Mouse (Mus musculus): ENCODE data around the gene Pard3. TPM values are rescaled to one million over a fixed set of nuclear protein-coding genes. Genes with fewer than 3 reads are reported as not detected.

Gene Pard3
- polyA plus RNA-seq, 1 experiment: 10.4 TPM

DNA sequence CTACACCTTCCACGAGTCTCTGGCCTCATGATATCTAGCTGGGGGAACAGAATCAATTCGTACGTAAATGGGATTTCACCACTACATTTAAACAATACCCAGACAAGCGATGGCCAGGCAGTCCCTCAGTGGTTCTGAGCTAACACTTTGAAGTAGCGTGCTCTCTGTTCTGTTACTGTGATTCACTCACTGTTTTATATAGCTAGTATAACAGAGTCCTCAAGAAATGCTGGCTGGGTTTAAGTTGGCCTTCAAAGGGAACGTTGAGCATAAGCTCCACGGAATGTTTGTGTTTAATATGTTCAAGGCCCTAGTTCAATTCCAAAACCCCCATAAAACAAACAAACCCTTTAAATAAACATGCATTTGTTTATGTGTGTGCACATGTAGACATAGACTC lies 156.9 kb downstream of the Pard3 start:
- DNase-seq: no peak
- Histone ChIP-seq H3K27me3 (ENCODE audit: control insufficient read depth, insufficient read depth, low read length) (no peaks in the 10 kb centered on the region), H3K27ac (ENCODE audit: control insufficient read depth, insufficient read depth, low read length) (no peak overlapping the region), H3K4me1 (replicated peaks; ENCODE audit: control insufficient read depth, insufficient read depth, low read length) (no peaks in the 10 kb centered on the region), H3K4me3 (ENCODE audit: control insufficient read depth, insufficient read depth, low read length) (no peak overlapping the region), H3K36me3 (ENCODE audit: control insufficient read depth, insufficient read depth, low read length) (no peaks in the 10 kb centered on the region)
- 92% methylated on average over 7 of the region's 7 CpGs for WGBS
- TF ChIP-seq CTCF (IDR thresholded peaks at IDR 0.05; ENCODE audit: borderline replicate concordance, control insufficient read depth, extremely low read depth, insufficient read depth, low read length, poor library complexity) (no peak), POLR2A (IDR thresholded peaks at IDR 0.05; ENCODE audit: control insufficient read depth, extremely low read depth, insufficient read depth, low read length, poor library complexity) (no peak)

GRCm38 (mm10) chr8:127222361-127222760 lies 158.7 kb downstream of the Pard3 start:
- H3K36me3 ChIP-seq (ENCODE audit: control insufficient read depth, insufficient read depth, low read length): no peaks in the 10 kb centered on the region
- WGBS: 90% methylated on average over 3 of the region's 3 CpGs
- no peak for TF ChIP-seq POLR2A (IDR thresholded peaks at IDR 0.05; ENCODE audit: control insufficient read depth, extremely low read depth, insufficient read depth, low read length, poor library complexity)
- TF ChIP-seq CTCF (IDR thresholded peaks at IDR 0.05; ENCODE audit: borderline replicate concordance, control insufficient read depth, extremely low read depth, insufficient read depth, low read length, poor library complexity): no peak
- H3K27me3 ChIP-seq (ENCODE audit: control insufficient read depth, insufficient read depth, low read length): no peaks in the 10 kb centered on the region
- H3K4me1 ChIP-seq (replicated peaks; ENCODE audit: control insufficient read depth, insufficient read depth, low read length): no peaks in the 10 kb centered on the region
- H3K4me3 ChIP-seq (ENCODE audit: control insufficient read depth, insufficient read depth, low read length): no peak overlapping the region
- no peak overlapping the region for H3K27ac ChIP-seq (ENCODE audit: control insufficient read depth, insufficient read depth, low read length)
- no peak for DNase-seq

GRCm38 (mm10) chr8:127226996-127227395 lies 163.3 kb downstream of the Pard3 start:
- no peak overlapping the region for H3K27ac ChIP-seq (ENCODE audit: control insufficient read depth, insufficient read depth, low read length)
- WGBS: 85% methylated on average over 1 of the region's 1 CpGs
- no peaks in the 10 kb centered on the region for H3K36me3 ChIP-seq (ENCODE audit: control insufficient read depth, insufficient read depth, low read length)
- DNase-seq: no peak
- TF ChIP-seq CTCF (IDR thresholded peaks at IDR 0.05; ENCODE audit: borderline replicate concordance, control insufficient read depth, extremely low read depth, insufficient read depth, low read length, poor library complexity) (no peak), POLR2A (IDR thresholded peaks at IDR 0.05; ENCODE audit: control insufficient read depth, extremely low read depth, insufficient read depth, low read length, poor library complexity) (no peak)
- no peaks in the 10 kb centered on the region for H3K4me1 ChIP-seq (replicated peaks; ENCODE audit: control insufficient read depth, insufficient read depth, low read length)
- H3K4me3 ChIP-seq (ENCODE audit: control insufficient read depth, insufficient read depth, low read length): no peak overlapping the region
- no peaks in the 10 kb centered on the region for H3K27me3 ChIP-seq (ENCODE audit: control insufficient read depth, insufficient read depth, low read length)

- no peak overlapping the region for H3K27ac ChIP-seq (ENCODE audit: control insufficient read depth, insufficient read depth, low read length)
- no peak overlapping the region for H3K4me3 ChIP-seq (ENCODE audit: control insufficient read depth, insufficient read depth, low read length)
- no peaks in the 10 kb centered on the region for H3K4me1 ChIP-seq (replicated peaks; ENCODE audit: control insufficient read depth, insufficient read depth, low read length)
- no peaks in the 10 kb centered on the region for H3K27me3 ChIP-seq (ENCODE audit: control insufficient read depth, insufficient read depth, low read length)
- TF ChIP-seq CTCF (IDR thresholded peaks at IDR 0.05; ENCODE audit: borderline replicate concordance, control insufficient read depth, extremely low read depth, insufficient read depth, low read length, poor library complexity): no peak
- TF ChIP-seq POLR2A (IDR thresholded peaks at IDR 0.05; ENCODE audit: control insufficient read depth, extremely low read depth, insufficient read depth, low read length, poor library complexity): no peak
- no peak for DNase-seq
- no peaks in the 10 kb centered on the region for H3K36me3 ChIP-seq (ENCODE audit: control insufficient read depth, insufficient read depth, low read length)
- 75% methylated on average over 4 of the region's 4 CpGs for WGBS
Measured at GRCm38 (mm10) chr8:127227407-127227806, 163.7 kb downstream of the Pard3 start.

GRCm38 (mm10) chr8:127229325-127230232 lies 165.9 kb downstream of the Pard3 start:
- Histone ChIP-seq H3K27me3 (ENCODE audit: control insufficient read depth, insufficient read depth, low read length) (no peaks in the 10 kb centered on the region), H3K4me1 (replicated peaks; ENCODE audit: control insufficient read depth, insufficient read depth, low read length) (no peaks in the 10 kb centered on the region), H3K4me3 (ENCODE audit: control insufficient read depth, insufficient read depth, low read length) (no peak overlapping the region), H3K36me3 (ENCODE audit: control insufficient read depth, insufficient read depth, low read length) (no peaks in the 10 kb centered on the region), H3K27ac (ENCODE audit: control insufficient read depth, insufficient read depth, low read length) (no peak overlapping the region)
- WGBS: 89% methylated on average over 15 of the region's 15 CpGs
- no peak for TF ChIP-seq POLR2A (IDR thresholded peaks at IDR 0.05; ENCODE audit: control insufficient read depth, extremely low read depth, insufficient read depth, low read length, poor library complexity)
- no peak for TF ChIP-seq CTCF (IDR thresholded peaks at IDR 0.05; ENCODE audit: borderline replicate concordance, control insufficient read depth, extremely low read depth, insufficient read depth, low read length, poor library complexity)
- DNase-seq: no peak

DNA sequence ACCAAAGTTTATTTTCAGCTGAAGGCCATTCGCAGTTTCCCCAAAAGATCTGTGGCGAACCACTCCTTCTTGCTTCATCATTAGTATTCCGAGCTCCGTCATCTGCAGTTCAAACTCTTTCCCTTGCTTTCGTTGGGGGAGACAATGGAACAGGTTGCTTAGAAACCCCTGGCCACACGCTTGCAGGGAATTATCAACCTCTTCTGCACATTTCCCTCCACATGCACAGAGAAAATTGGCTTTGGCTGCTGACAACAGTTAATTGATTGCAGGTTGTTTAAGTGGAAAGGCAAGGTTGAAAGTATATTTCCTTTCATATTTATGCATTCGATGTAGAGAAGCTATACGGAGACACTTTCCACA lies 166.5 kb downstream of the Pard3 start:
- no peak overlapping the region for H3K27ac ChIP-seq (ENCODE audit: control insufficient read depth, insufficient read depth, low read length)
- no peaks in the 10 kb centered on the region for H3K36me3 ChIP-seq (ENCODE audit: control insufficient read depth, insufficient read depth, low read length)
- no peak for TF ChIP-seq CTCF (IDR thresholded peaks at IDR 0.05; ENCODE audit: borderline replicate concordance, control insufficient read depth, extremely low read depth, insufficient read depth, low read length, poor library complexity)
- no peak for TF ChIP-seq POLR2A (IDR thresholded peaks at IDR 0.05; ENCODE audit: control insufficient read depth, extremely low read depth, insufficient read depth, low read length, poor library complexity)
- H3K27me3 ChIP-seq (ENCODE audit: control insufficient read depth, insufficient read depth, low read length): no peaks in the 10 kb centered on the region
- DNase-seq: no peak
- 94% methylated on average over 8 of the region's 8 CpGs for WGBS
- H3K4me1 ChIP-seq (replicated peaks; ENCODE audit: control insufficient read depth, insufficient read depth, low read length): no peaks in the 10 kb centered on the region
- no peak overlapping the region for H3K4me3 ChIP-seq (ENCODE audit: control insufficient read depth, insufficient read depth, low read length)
